Mouse (Mus musculus): ENCODE results near the gene Krt80. TPM values are rescaled to one million over a fixed set of nuclear protein-coding genes. Genes with fewer than 3 reads are reported as not detected.

The Krt80 gene
- total and polyA plus RNA-seq, 3 experiments = 0.20 TPM; not detected in 2

DNA sequence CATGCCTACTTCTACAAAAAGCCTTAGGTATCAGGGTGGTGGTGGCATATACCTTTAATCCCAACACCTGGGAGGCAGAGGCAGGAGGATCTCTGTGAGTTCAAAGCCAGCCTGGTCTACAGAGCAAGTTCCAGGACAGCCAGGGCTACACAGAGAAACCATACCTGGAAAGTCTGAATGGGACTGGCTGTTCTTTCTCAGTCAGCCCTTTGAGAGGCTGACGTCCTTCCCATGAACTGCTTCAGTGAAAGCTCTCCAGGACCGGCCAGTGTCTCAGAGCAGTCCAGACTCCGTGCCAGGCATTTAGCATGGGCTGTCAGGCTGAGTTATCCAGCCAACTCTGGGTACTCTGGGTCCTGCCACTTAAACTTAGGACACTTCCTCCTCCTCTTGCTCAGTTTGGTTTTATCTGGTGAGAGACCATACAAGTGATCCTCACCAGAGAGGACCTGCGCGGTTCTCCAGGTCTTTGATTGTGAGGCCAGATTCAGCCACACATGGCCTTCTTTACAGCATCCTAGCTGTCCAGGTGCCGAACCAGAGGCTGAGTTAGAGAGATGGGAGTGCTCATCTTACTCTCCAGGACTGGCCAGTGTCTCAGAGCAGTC lies 49.8 kb downstream of the Krt80 start:
- dilution Hi-C loops (cut with MboI; ENCODE audit: extremely low pct_ligation_motif_present, extremely low pct_unique_long_range_greater_than_20kb, low sequenced_read_pairs) = no loop called here
- Histone ChIP-seq H3K9ac (ENCODE audit: insufficient read depth, low read depth) (no peak overlapping the region), H3K4me2 (ENCODE audit: insufficient read depth, low read depth, poor library complexity, severe bottlenecking) (no peak overlapping the region), H3K79me2 (replicated peaks; ENCODE audit: control insufficient read depth, extremely low read depth, insufficient read depth, poor library complexity, severe bottlenecking) (no peaks in the 10 kb centered on the region), H3K27me3 (replicated peaks) (no peaks in the 10 kb centered on the region), H3K4me1 (ENCODE audit: control insufficient read depth in 1 of 2, insufficient read depth in 2 of 2) (peaks cover 25 to 59% of the 10 kb centered on the region in 2 experiments), H3K9me3 (replicated peaks; ENCODE audit: low read length) (peaks cover 6% of the 10 kb centered on the region), H3K36me3 (replicated peaks in 1 of 2; ENCODE audit: control insufficient read depth in 1 of 2, insufficient read depth in 1 of 2, low read length in 1 of 2) (no peaks in the 10 kb centered on the region), H3K27ac (ENCODE audit: insufficient read depth, low read depth) (peak overlapping the region; percentile 59), H3K4me3 (replicated peaks in 1 of 3; ENCODE audit: low read depth in 2 of 3, low read length in 2 of 3, poor library complexity in 1 of 3) (no peak overlapping the region)
- no peak for TF ChIP-seq SMC3 (IDR thresholded peaks at IDR 0.05; ENCODE audit: low read depth, low read length)
- TF ChIP-seq MAFK (IDR thresholded peaks at IDR 0.05; ENCODE audit: insufficient replicate concordance, low read length) = no peak
- TF ChIP-seq SIN3A (IDR thresholded peaks at IDR 0.05; ENCODE audit: low read length) = no peak
- no peak for TF ChIP-seq ETS1 (conservative IDR thresholded peaks at IDR 0.05; ENCODE audit: low read depth, low read length)
- TF ChIP-seq RAD21 (IDR thresholded peaks at IDR 0.05; ENCODE audit: low read depth, low read length) = no peak
- TF ChIP-seq MAX (IDR thresholded peaks at IDR 0.05; ENCODE audit: low read length) = no peak
- no peak for TF ChIP-seq CHD1 (IDR thresholded peaks at IDR 0.05; ENCODE audit: low read depth, low read length)
- no peak for TF ChIP-seq PAX5 (IDR thresholded peaks at IDR 0.05; ENCODE audit: low read length)
- no peak for TF ChIP-seq IRF4 (IDR thresholded peaks at IDR 0.05; ENCODE audit: low read depth, low read length)
- TF ChIP-seq TCF12 (IDR thresholded peaks at IDR 0.05; ENCODE audit: low read depth, low read length) = no peak
- TF ChIP-seq ZKSCAN1 (IDR thresholded peaks at IDR 0.05; ENCODE audit: borderline replicate concordance, low read depth, low read length) = no peak
- TF ChIP-seq USF1 (IDR thresholded peaks at IDR 0.05; ENCODE audit: low read depth, low read length) = no peak
- DNase-seq (ENCODE audit: extremely low read depth) = no peak
- in situ Hi-C loops (cut with MboI; ENCODE audit: low pct_ligation_motif_present, low pct_unique_long_range_greater_than_20kb, low sequenced_read_pairs) = loop anchor here (5.0 kb wide), 1 partner anchor 752 kb away; the partner anchor contains the start of gene Eif4b

DNA sequence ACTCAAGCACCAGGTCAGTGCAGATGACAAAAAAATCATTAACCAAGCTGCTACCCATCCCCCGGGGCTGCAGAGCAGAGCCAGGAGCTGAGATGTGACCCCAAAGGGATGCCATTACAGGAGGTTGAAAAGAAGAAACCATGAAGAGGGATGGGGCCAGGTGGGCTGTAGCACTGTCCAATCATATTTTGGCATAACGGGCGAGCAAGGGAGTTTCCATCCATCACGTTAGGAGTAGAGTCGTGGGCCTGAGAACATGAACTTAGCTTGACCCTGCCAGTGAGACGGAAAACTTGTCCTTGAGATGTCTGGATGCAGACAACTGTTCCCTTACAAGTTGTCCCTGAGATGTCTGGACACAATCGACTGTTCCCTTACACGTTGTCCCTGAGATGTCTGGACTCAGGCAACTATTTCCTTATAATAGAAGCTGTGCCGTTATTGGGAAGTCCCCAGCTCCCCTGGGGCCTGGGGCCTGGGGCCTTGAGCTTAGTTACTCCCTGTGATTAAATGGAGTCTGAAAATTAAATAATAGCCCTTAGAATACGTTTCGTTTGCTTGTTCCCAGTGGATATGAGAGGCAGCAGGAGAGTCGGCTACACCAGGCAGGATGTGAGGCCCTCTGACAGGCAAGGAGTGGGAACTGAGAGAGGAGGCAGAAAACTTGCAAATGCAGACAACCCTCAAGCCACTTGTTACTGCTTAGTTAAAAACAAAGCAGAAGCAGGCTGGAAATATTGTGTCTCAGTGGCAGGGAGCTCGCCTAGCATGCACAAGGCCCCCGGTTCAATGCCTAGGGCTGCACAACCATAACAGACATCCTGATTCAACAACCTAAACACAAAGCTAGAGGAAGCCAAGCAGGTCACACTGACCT lies 50.8 kb downstream of the Krt80 start:
- Histone ChIP-seq H3K9me3 (replicated peaks; ENCODE audit: low read length) (peaks cover 11% of the 10 kb centered on the region), H3K4me1 (ENCODE audit: control insufficient read depth in 1 of 2, insufficient read depth in 2 of 2) (peaks cover 25 to 59% of the 10 kb centered on the region in 2 experiments), H3K9ac (ENCODE audit: insufficient read depth, low read depth) (no peak overlapping the region; the same call in 1 of the 2 replicates), H3K27me3 (replicated peaks) (peaks cover 4% of the 10 kb centered on the region), H3K36me3 (replicated peaks in 1 of 2; ENCODE audit: control insufficient read depth in 1 of 2, insufficient read depth in 1 of 2, low read length in 1 of 2) (no peaks in the 10 kb centered on the region), H3K4me3 (replicated peaks in 1 of 3; ENCODE audit: low read depth in 2 of 3, low read length in 2 of 3, poor library complexity in 1 of 3) (no peak overlapping the region), H3K4me2 (ENCODE audit: insufficient read depth, low read depth, poor library complexity, severe bottlenecking) (peak overlapping the region; percentile 50), H3K79me2 (replicated peaks; ENCODE audit: control insufficient read depth, extremely low read depth, insufficient read depth, poor library complexity, severe bottlenecking) (no peaks in the 10 kb centered on the region), H3K27ac (ENCODE audit: insufficient read depth, low read depth) (peak overlapping the region; percentile 59)
- peak; percentile 83 for DNase-seq (ENCODE audit: extremely low read depth)
- in situ Hi-C loops (cut with MboI; ENCODE audit: low pct_ligation_motif_present, low pct_unique_long_range_greater_than_20kb, low sequenced_read_pairs) = no loop called here
- dilution Hi-C loops (cut with MboI; ENCODE audit: extremely low pct_ligation_motif_present, extremely low pct_unique_long_range_greater_than_20kb, low sequenced_read_pairs) = no loop called here
- TF ChIP-seq MAX (IDR thresholded peaks at IDR 0.05; ENCODE audit: low read length) (peak; percentile 64), CHD1 (IDR thresholded peaks at IDR 0.05; ENCODE audit: low read depth, low read length) (0 out of 2 replicates have a peak, but pooled peaks have one; percentile 64), ZNF384 (IDR thresholded peaks at IDR 0.05; ENCODE audit: low read depth, low read length) (peak; percentile 36; the same call in 1 of the 2 replicates), CHD2 (IDR thresholded peaks at IDR 0.05; ENCODE audit: low read length) (peak; percentile 58), POLR2A (IDR thresholded peaks at IDR 0.05; ENCODE audit: low read depth, low read length) (0 out of 2 replicates have a peak, but pooled peaks have one; percentile 29), MAFK (IDR thresholded peaks at IDR 0.05; ENCODE audit: insufficient replicate concordance, low read length) (0 out of 2 replicates have a peak, but pooled peaks have one; percentile 28), KAT2A (IDR thresholded peaks at IDR 0.05; ENCODE audit: insufficient replicate concordance, low read length) (0 out of 2 replicates have a peak, but pooled peaks have one; percentile 49), RCOR1 (conservative IDR thresholded peaks at IDR 0.05; ENCODE audit: low read depth, low read length) (peak; percentile 76; the same call in 1 of the 2 replicates), MYC (IDR thresholded peaks at IDR 0.05; ENCODE audit: low read depth, low read length) (0 out of 2 replicates have a peak, but pooled peaks have one; percentile 44), BHLHE40 (IDR thresholded peaks at IDR 0.05; ENCODE audit: low read depth, low read length) (peak; percentile 31), POLR2AphosphoS2 (IDR thresholded peaks at IDR 0.05; ENCODE audit: low read depth, low read length) (no peak), ETS1 (conservative IDR thresholded peaks at IDR 0.05; ENCODE audit: low read depth, low read length) (peak; percentile 48), ZKSCAN1 (IDR thresholded peaks at IDR 0.05; ENCODE audit: borderline replicate concordance, low read depth, low read length) (no peak), NELFE (IDR thresholded peaks at IDR 0.05; ENCODE audit: low read depth, low read length) (peak; percentile 38; the same call in 1 of the 2 replicates), RAD21 (IDR thresholded peaks at IDR 0.05; ENCODE audit: low read depth, low read length) (no peak), CTCF (conservative IDR thresholded peaks at IDR 0.05 in 1 of 2, IDR thresholded peaks at IDR 0.05 in 1 of 2; ENCODE audit: low read depth in 2 of 2, low read length in 2 of 2) (no peak), ZC3H11A (IDR thresholded peaks at IDR 0.05; ENCODE audit: low read depth, low read length) (no peak), NRF1 (IDR thresholded peaks at IDR 0.05; ENCODE audit: low read depth, low read length) (0 out of 2 replicates have a peak, but pooled peaks have one; percentile 16), TBP (conservative IDR thresholded peaks at IDR 0.05; ENCODE audit: low read depth, low read length) (peak; percentile 97), MXI1 (IDR thresholded peaks at IDR 0.05; ENCODE audit: low read depth, low read length) (0 out of 2 replicates have a peak, but pooled peaks have one; percentile 19), TCF12 (IDR thresholded peaks at IDR 0.05; ENCODE audit: low read depth, low read length) (peak; percentile 34; the same call in 1 of the 2 replicates), JUND (conservative IDR thresholded peaks at IDR 0.05; ENCODE audit: low read depth, low read length) (peak; percentile 31; the same call in 1 of the 2 replicates), EP300 (IDR thresholded peaks at IDR 0.05; ENCODE audit: low read length) (peak; percentile 63)
